Mouse (Mus musculus) MEL (cell line): ENCODE measurements around the gene Per3. TPM values are rescaled to one million over a fixed set of nuclear protein-coding genes. Genes with fewer than 3 reads are reported as not detected.

ENCODE experiments used
- DNase-seq: peaks from one replicate; pipeline ENCODE4 v3.0.0; 2011; ENCODE audit warnings: low read depth, low spot score
- H3K27ac ChIP-seq: 2 replicates; pipeline ENCODE4 v1.5.1; 2012; ENCODE audit warnings: low read depth, mild to moderate bottlenecking, control low read depth, low read length, moderate library complexity; ENCODE audit not compliant: control insufficient read depth
- H3K27me3 ChIP-seq, 2 experiments: fragments of 150-350 bp in 1 of 2; sonication (generic) in 1 of 2; 2 replicates each; pipeline ENCODE4 v1.6.1; 2012; ENCODE audit warnings: low read length in 2 of 2, mild to moderate bottlenecking in 2 of 2, improper control_type of control experiment in 1 of 2, moderate library complexity in 1 of 2; ENCODE audit not compliant: insufficient read depth in 2 of 2, control insufficient read depth in 1 of 2
- H3K36me3 ChIP-seq, 2 experiments: 2 replicates each; pipeline ENCODE4 v1.6.1; 2012 to 2014; ENCODE audit warnings: low read length in 2 of 2, improper control_type of control experiment in 1 of 2, inconsistent platforms in 1 of 2, mild to moderate bottlenecking in 1 of 2; ENCODE audit not compliant: insufficient read depth in 2 of 2, control insufficient read depth in 1 of 2
- H3K4me1 ChIP-seq, 2 experiments: fragments of 150-350 bp in 1 of 2; sonication (generic) in 1 of 2; 2 replicates each; pipeline ENCODE4 v1.6.1; 2012; ENCODE audit warnings: low read length in 2 of 2, improper control_type of control experiment in 1 of 2, mild to moderate bottlenecking in 1 of 2; ENCODE audit not compliant: insufficient read depth in 2 of 2, control insufficient read depth in 1 of 2
- H3K4me3 ChIP-seq, 2 experiments: fragments of 150-350 bp in 1 of 2; sonication (generic) in 1 of 2; 2 replicates each; pipeline ENCODE4 v1.5.1; 2012; ENCODE audit warnings: low read depth in 2 of 2, low read length in 2 of 2, mild to moderate bottlenecking in 2 of 2, moderate library complexity in 2 of 2, control low read depth in 1 of 2, improper control_type of control experiment in 1 of 2; ENCODE audit not compliant: control insufficient read depth in 1 of 2, insufficient read depth in 1 of 2
- H3K79me2 ChIP-seq: 2 replicates; pipeline ENCODE4 v1.6.1; 2012; ENCODE audit warnings: mild to moderate bottlenecking, low read length, moderate library complexity; ENCODE audit not compliant: control insufficient read depth, poor library complexity, insufficient read depth
- H3K9ac ChIP-seq: 2 replicates; pipeline ENCODE4 v1.6.1; 2012; ENCODE audit warnings: low read depth, mild to moderate bottlenecking, control low read depth, low read length, moderate library complexity; ENCODE audit not compliant: control insufficient read depth, poor library complexity, severe bottlenecking
- H3K9me3 ChIP-seq: fragments of 150-350 bp; sonication (generic); replicated peaks from 2 replicates; pipeline ENCODE4 v1.6.1; 2012; ENCODE audit warnings: mild to moderate bottlenecking, low read length, improper control_type of control experiment, moderate library complexity; ENCODE audit not compliant: insufficient read depth
- BHLHE40 ChIP-seq: IDR thresholded peaks from 2 replicates; pipeline ENCODE4 v1.6.1; 2012; ENCODE audit warnings: low read depth, mild to moderate bottlenecking, inconsistent platforms, low read length, improper control_type of control experiment, borderline replicate concordance
- CHD1 ChIP-seq: IDR thresholded peaks from 2 replicates; pipeline ENCODE4 v1.6.1; 2012; ENCODE audit warnings: low read depth, mild to moderate bottlenecking, inconsistent platforms, low read length, improper control_type of control experiment
- CTCF ChIP-seq, 3 experiments: IDR thresholded peaks in 2 of 3; conservative IDR thresholded peaks in 1 of 3; 2 replicates each; pipeline ENCODE4 v1.5.1; 2011 to 2012; ENCODE audit warnings: low read length in 3 of 3, low read depth in 2 of 3, mild to moderate bottlenecking in 2 of 3, improper control_type of control experiment in 1 of 3, inconsistent platforms in 1 of 3, mixed read lengths in 1 of 3, moderate library complexity in 1 of 3; ENCODE audit not compliant: control insufficient read depth in 1 of 3, insufficient read depth in 1 of 3, poor library complexity in 1 of 3, severe bottlenecking in 1 of 3
- E2F4 ChIP-seq: IDR thresholded peaks from 2 replicates; pipeline ENCODE4 v1.6.1; 2011; ENCODE audit warnings: low read depth, low read length, improper control_type of control experiment, borderline replicate concordance
- ETS1 ChIP-seq: IDR thresholded peaks from 2 replicates; pipeline ENCODE4 v1.6.1; 2012; ENCODE audit warnings: low read depth, mild to moderate bottlenecking, inconsistent platforms, low read length, improper control_type of control experiment, moderate library complexity
- GABPA ChIP-seq: IDR thresholded peaks from 2 replicates; pipeline ENCODE4 v1.6.1; 2012; ENCODE audit warnings: low read depth, mild to moderate bottlenecking, inconsistent platforms, low read length, improper control_type of control experiment, moderate library complexity
- JUND ChIP-seq: IDR thresholded peaks from 2 replicates; pipeline ENCODE4 v1.6.1; 2011; ENCODE audit warnings: low read depth, mild to moderate bottlenecking, improper control_type of control experiment, low read length
- MAFK ChIP-seq: IDR thresholded peaks from 2 replicates; pipeline ENCODE4 v1.6.1; 2011; ENCODE audit warnings: low read depth, mild to moderate bottlenecking, low read length, improper control_type of control experiment, borderline replicate concordance
- MAZ ChIP-seq: IDR thresholded peaks from 2 replicates; pipeline ENCODE4 v1.6.1; 2012; ENCODE audit warnings: low read depth, mild to moderate bottlenecking, inconsistent platforms, low read length, improper control_type of control experiment
- MEF2A ChIP-seq: IDR thresholded peaks from 2 replicates; pipeline ENCODE4 v1.6.1; 2014; ENCODE audit warnings: low read depth, mild to moderate bottlenecking, inconsistent platforms, low read length, improper control_type of control experiment; ENCODE audit not compliant: poor library complexity, insufficient replicate concordance, severe bottlenecking; ENCODE audit errors: extremely low read depth
- MYB ChIP-seq: IDR thresholded peaks from 2 replicates; pipeline ENCODE4 v1.6.1; 2011; ENCODE audit warnings: mild to moderate bottlenecking, low read depth, low read length, improper control_type of control experiment
- NRF1 ChIP-seq: IDR thresholded peaks from 2 replicates; pipeline ENCODE4 v1.6.1; 2014; ENCODE audit warnings: low read depth, mild to moderate bottlenecking, inconsistent platforms, low read length, improper control_type of control experiment, moderate library complexity; ENCODE audit not compliant: poor library complexity, insufficient read depth, severe bottlenecking
- POLR2AphosphoS2 ChIP-seq: IDR thresholded peaks from 2 replicates; pipeline ENCODE4 v1.6.1; 2011; ENCODE audit warnings: low read length, improper control_type of control experiment
- POLR2AphosphoS5 ChIP-seq: IDR thresholded peaks from 2 replicates; pipeline ENCODE4 v1.6.1; 2012; ENCODE audit warnings: low read depth, borderline replicate concordance, mild to moderate bottlenecking, inconsistent platforms, low read length, moderate library complexity, mixed read lengths
- RAD21 ChIP-seq: IDR thresholded peaks from 2 replicates; pipeline ENCODE4 v1.6.1; 2011; ENCODE audit warnings: mild to moderate bottlenecking, low read depth, low read length, improper control_type of control experiment
- RCOR1 ChIP-seq: IDR thresholded peaks from 2 replicates; pipeline ENCODE4 v1.6.1; 2012; ENCODE audit warnings: low read depth, mild to moderate bottlenecking, inconsistent platforms, low read length, improper control_type of control experiment
- SMC3 ChIP-seq: IDR thresholded peaks from 2 replicates; pipeline ENCODE4 v1.6.1; 2011; ENCODE audit warnings: low read depth, low read length, improper control_type of control experiment
- TAL1 ChIP-seq: IDR thresholded peaks from 2 replicates; pipeline ENCODE4 v1.6.1; 2012; ENCODE audit warnings: mild to moderate bottlenecking, inconsistent platforms, low read length, moderate library complexity, mixed read lengths
- TBP ChIP-seq: IDR thresholded peaks from 2 replicates; pipeline ENCODE4 v1.8.0; 2011; ENCODE audit warnings: low read depth, low read length, improper control_type of control experiment
- TCF12 ChIP-seq: IDR thresholded peaks from 2 replicates; pipeline ENCODE4 v1.6.1; 2014; ENCODE audit warnings: low read depth, mild to moderate bottlenecking, inconsistent platforms, low read length, improper control_type of control experiment, moderate library complexity
- USF1 ChIP-seq: IDR thresholded peaks from 2 replicates; pipeline ENCODE4 v1.6.1; 2014; ENCODE audit warnings: low read depth, mild to moderate bottlenecking, inconsistent platforms, low read length, improper control_type of control experiment, moderate library complexity
- ZC3H11A ChIP-seq: IDR thresholded peaks from 2 replicates; pipeline ENCODE4 v1.6.1; 2012; ENCODE audit warnings: low read depth, mild to moderate bottlenecking, inconsistent platforms, low read length, improper control_type of control experiment
- ZKSCAN1 ChIP-seq: IDR thresholded peaks from 2 replicates; pipeline ENCODE4 v1.6.1; 2012; ENCODE audit warnings: low read depth, mild to moderate bottlenecking, inconsistent platforms, low read length, improper control_type of control experiment, moderate library complexity
- polyA plus RNA-seq, 2 experiments: library from polyadenylated mRNA; stranded (reverse) in 1 of 2; unstranded in 1 of 2; fragments of >175 nt in 1 of 2; fragments of >200 nt in 1 of 2; gene quantifications; 2 replicates each; pipeline versions ENCODE4 v1.2.1 to v1.2.4; 2012; ENCODE audit warnings: low replicate concordance in 2 of 2, low read depth in 1 of 2; ENCODE audit not compliant: insufficient read length in 2 of 2, insufficient read depth in 1 of 2, missing spikeins in 1 of 2
- total RNA-seq: library from RNA; depleted of rRNA; stranded (reverse); fragments of 300-350 nt; gene quantifications from 2 replicates; pipeline ENCODE4 v1.2.3, GENCODE M21; 2012

Gene Per3
- total and polyA plus RNA-seq, 3 experiments, result 3.1 to 4.5 TPM; not detected in 1

DNA sequence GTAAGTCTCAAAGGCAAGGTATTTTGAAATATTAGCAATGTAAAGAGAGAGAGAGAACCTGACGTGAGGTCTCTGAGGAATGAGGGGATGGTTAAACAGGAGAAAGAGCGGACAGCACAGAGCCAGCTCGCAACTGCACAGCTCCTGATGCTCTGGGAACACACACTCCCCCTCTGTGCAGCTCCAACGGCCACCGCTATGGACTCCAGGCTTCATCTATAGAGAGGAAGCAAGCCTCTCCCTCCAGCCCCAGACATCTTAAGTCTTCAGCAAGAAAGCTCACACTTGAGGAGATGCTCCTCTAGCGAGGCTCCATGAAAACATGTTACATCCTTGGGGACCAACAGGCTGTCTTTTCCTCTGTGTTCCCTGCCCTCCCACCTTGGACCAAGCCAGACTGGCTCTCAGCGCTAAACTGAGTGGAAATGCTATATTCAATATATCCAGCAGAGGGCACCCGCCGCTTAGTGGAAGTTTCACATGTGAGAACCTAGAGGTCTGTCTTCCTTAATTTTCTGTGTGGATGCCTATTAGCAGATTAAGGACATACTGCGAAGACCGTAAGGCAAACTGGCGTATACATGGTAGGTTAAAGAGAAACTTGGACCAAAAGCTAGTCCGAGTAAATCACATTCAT is 28.8 kb upstream of the Per3 start:
- H3K27me3 ChIP-seq, result no peaks in the 10 kb centered on the region
- no peaks in the 10 kb centered on the region for H3K79me2 ChIP-seq
- H3K9ac ChIP-seq, result no peak overlapping the region
- H3K9me3 ChIP-seq, result no peaks in the 10 kb centered on the region
- H3K36me3 ChIP-seq, result no peaks in the 10 kb centered on the region; a peak in 1 of 4 replicates
- peak; percentile 64 for DNase-seq
- TF ChIP-seq GABPA, result no peak
- TF ChIP-seq SMC3, result peak; percentile 64
- TF ChIP-seq RCOR1, result no peak
- peak; percentile 45 to 71 (median 52) for TF ChIP-seq CTCF (IDR thresholded peaks at IDR 0.05 in 2 of 3, conservative IDR thresholded peaks at IDR 0.05 in 1 of 3; ENCODE audit: control insufficient read depth in 1 of 3, insufficient read depth in 1 of 3, low read depth in 2 of 3, low read length in 3 of 3, poor library complexity in 1 of 3, severe bottlenecking in 1 of 3)
- no peak for TF ChIP-seq E2F4
- TF ChIP-seq MAZ, result no peak
- no peak for TF ChIP-seq USF1
- no peak for TF ChIP-seq MAFK
- peak; percentile 75 for TF ChIP-seq RAD21
- TF ChIP-seq NRF1, result no peak
- peak; percentile 63 for TF ChIP-seq ZC3H11A
- TF ChIP-seq TCF12, result no peak
- no peak for TF ChIP-seq ZKSCAN1
- TF ChIP-seq, all 39 proteins: peak for 4
- H3K4me1 ChIP-seq, result no peaks in the 10 kb centered on the region
- H3K27ac ChIP-seq, result no peak overlapping the region
- no peak overlapping the region for H3K4me3 ChIP-seq

DNA sequence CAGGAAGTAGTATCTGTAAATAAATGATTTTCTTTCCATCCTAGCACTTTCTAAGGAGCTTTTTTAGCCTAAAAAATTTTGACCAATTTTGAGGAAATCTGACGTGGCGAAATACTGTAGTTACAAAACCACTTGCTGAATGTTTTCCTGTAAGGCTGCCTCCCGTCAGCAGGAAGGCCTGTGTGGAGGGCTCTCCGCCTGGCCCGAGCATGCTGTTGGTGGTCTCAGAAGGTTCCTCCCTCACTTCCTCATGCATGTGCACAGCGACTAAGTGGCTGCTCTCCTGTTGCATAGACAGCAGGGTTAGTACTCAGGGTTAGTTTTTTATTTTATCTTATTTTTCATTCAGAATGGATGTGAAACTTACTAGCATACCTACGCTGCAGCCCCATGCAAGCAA is 26.5 kb upstream of the Per3 start:
- Histone ChIP-seq H3K9ac (no peak overlapping the region), H3K9me3 (no peaks in the 10 kb centered on the region), H3K27me3 (peaks cover 0 to 1% of the 10 kb centered on the region in 2 experiments; a peak in 1 of 4 replicates), H3K4me1 (no peaks in the 10 kb centered on the region), H3K36me3 (no peaks in the 10 kb centered on the region; a peak in 1 of 4 replicates), H3K27ac (no peak overlapping the region), H3K79me2 (no peaks in the 10 kb centered on the region), H3K4me3 (no peak overlapping the region)
- TF ChIP-seq CHD1 (no peak), TBP (no peak), SMC3 (no peak), BHLHE40 (no peak), RCOR1 (no peak), JUND (no peak), GABPA (no peak), MAZ (no peak), MEF2A (no peak), TAL1 (no peak), ETS1 (no peak), POLR2AphosphoS2 (no peak), POLR2AphosphoS5 (no peak), ZC3H11A (no peak), MYB (no peak)
- DNase-seq, result no peak
